In genomic region chr1:132540701-132541100, GRCm38 (mm10) we compare ENCODE assay signal across 10 mouse cellular contexts. TPM values are rescaled to one million over a fixed set of nuclear protein-coding genes. Genes with fewer than 3 reads are reported as not detected.
A peak's percentile ranks its signal among the peaks of the same experiment; 100 is the strongest.
DNase-seq lines count a peak whose midpoint lies in the region; ATAC-seq lines count a peak whose summit lies in the region.
"Had no signal": no experiment of that assay in that cellular context is flagged by ENCODE, and none has a peak within 500 bp of the region (broad histone marks: within the 10 kb centered on the region; RNA-seq: fewer than 3 reads in every experiment).

No protein-coding gene starts in this region.

- no peak overlapping the region for H3K27ac ChIP-seq in kidney, embryonic 15.5 days
- no peak overlapping the region for H3K27ac ChIP-seq in forebrain, embryonic 11.5 days (ENCODE audit: low read depth, low read length)
- peak overlapping the region; percentile 45 for H3K27ac ChIP-seq in hindbrain, embryonic 14.5 days
- H3K27ac ChIP-seq in midbrain, embryonic 16.5 days (ENCODE audit: low read length) = no peak overlapping the region

- 57% methylated on average over 7 of the region's 7 CpGs for WGBS in kidney, embryonic 15.5 days
- 61% methylated on average over 7 of the region's 7 CpGs for WGBS in forebrain, embryonic 11.5 days
- 56% methylated on average over 7 of the region's 7 CpGs for WGBS in hindbrain, embryonic 14.5 days
- WGBS in midbrain, embryonic 16.5 days = 54% methylated on average over 7 of the region's 7 CpGs

- peak overlapping the region; percentile 37; the same call in 1 of the 2 replicates for H3K4me2 ChIP-seq in kidney, embryonic 15.5 days
- H3K4me2 ChIP-seq in forebrain, embryonic 11.5 days (ENCODE audit: low read depth, low read length, severe bottlenecking) = peak overlapping the region; percentile 66; the same call in 1 of the 2 replicates
- peak overlapping the region; percentile 52 for H3K4me2 ChIP-seq in hindbrain, embryonic 14.5 days (replicated peaks)
- H3K4me2 ChIP-seq in midbrain, embryonic 16.5 days (ENCODE audit: low read length) = peak overlapping the region; percentile 91

- H3K9me3 ChIP-seq in kidney, embryonic 15.5 days (replicated peaks) = no peaks in the 10 kb centered on the region
- H3K9me3 ChIP-seq in forebrain, embryonic 11.5 days (ENCODE audit: control insufficient read depth, low read length) = no peaks in the 10 kb centered on the region
- no peaks in the 10 kb centered on the region for H3K9me3 ChIP-seq in hindbrain, embryonic 14.5 days (ENCODE audit: control insufficient read depth, low read length)
- H3K9me3 ChIP-seq in midbrain, embryonic 16.5 days (replicated peaks; ENCODE audit: control insufficient read depth, low read length, poor library complexity, severe bottlenecking) = no peaks in the 10 kb centered on the region

- H3K4me1 ChIP-seq in kidney, embryonic 15.5 days = peaks cover 27% of the 10 kb centered on the region
- peaks cover 14% of the 10 kb centered on the region; the same call in 1 of the 2 replicates for H3K4me1 ChIP-seq in forebrain, embryonic 11.5 days (replicated peaks; ENCODE audit: control insufficient read depth, insufficient read depth, low read length)
- peaks cover 40% of the 10 kb centered on the region for H3K4me1 ChIP-seq in hindbrain, embryonic 14.5 days (replicated peaks; ENCODE audit: control insufficient read depth, insufficient read depth, low read length)
- peaks cover 24% of the 10 kb centered on the region for H3K4me1 ChIP-seq in midbrain, embryonic 16.5 days (ENCODE audit: control insufficient read depth, insufficient read depth, low read length)

- H3K4me3 ChIP-seq in kidney, embryonic 15.5 days (replicated peaks) = no peak overlapping the region
- no peak overlapping the region for H3K4me3 ChIP-seq in forebrain, embryonic 11.5 days (ENCODE audit: low read depth, low read length)
- H3K4me3 ChIP-seq in hindbrain, embryonic 14.5 days (replicated peaks; ENCODE audit: low read length) = peak overlapping the region; percentile 37
- H3K4me3 ChIP-seq in midbrain, embryonic 16.5 days (ENCODE audit: low read depth, low read length) = peak overlapping the region; percentile 54

- no peak overlapping the region for H3K9ac ChIP-seq in kidney, embryonic 15.5 days
- H3K9ac ChIP-seq in forebrain, embryonic 11.5 days (ENCODE audit: low read length) = no peak overlapping the region
- peak overlapping the region; percentile 61 for H3K9ac ChIP-seq in hindbrain, embryonic 14.5 days
- H3K9ac ChIP-seq in midbrain, embryonic 16.5 days (ENCODE audit: low read depth, low read length) = no peak overlapping the region

- ATAC-seq in kidney, embryonic 15.5 days (replicated peaks; ENCODE audit: low FRiP score) = peak; percentile 17
- no peak for ATAC-seq in forebrain, embryonic 11.5 days (replicated peaks; ENCODE audit: low FRiP score)
- ATAC-seq in hindbrain, embryonic 14.5 days (ENCODE audit: low FRiP score) = no peak
- ATAC-seq in midbrain, embryonic 16.5 days = no peak

- DNase-seq in kidney, postnatal 4 days = no peak
- DNase-seq in forebrain, embryonic 11.5 days (ENCODE audit: low spot score) = peak; percentile 46
- DNase-seq in hindbrain, embryonic 14.5 days (ENCODE audit: low spot score) = no peak
- no peak for DNase-seq in T-cell, adult 2 months (ENCODE audit: low spot score)
- DNase-seq in embryo, embryonic 10.5 days (ENCODE audit: low spot score) = no peak
- no peak for DNase-seq in kidney, adult 18-20 months
- DNase-seq: heart, adult 11 months; right cerebral cortex, postnatal 25 days had no signal

- peaks cover 67% of the 10 kb centered on the region for H3K27me3 ChIP-seq in kidney, embryonic 15.5 days
- peaks cover 28% of the 10 kb centered on the region for H3K27me3 ChIP-seq in forebrain, embryonic 11.5 days (ENCODE audit: control insufficient read depth, insufficient read depth, low read length)
- H3K27me3 ChIP-seq in hindbrain, embryonic 14.5 days (ENCODE audit: control insufficient read depth, insufficient read depth, low read length) = peaks cover 9% of the 10 kb centered on the region
- H3K27me3 ChIP-seq in midbrain, embryonic 16.5 days (ENCODE audit: control insufficient read depth, insufficient read depth, low read depth, low read length) = no peaks in the 10 kb centered on the region

- H3K36me3 ChIP-seq in kidney, embryonic 15.5 days = no peaks in the 10 kb centered on the region
- no peaks in the 10 kb centered on the region for H3K36me3 ChIP-seq in forebrain, embryonic 11.5 days (ENCODE audit: control insufficient read depth, insufficient read depth, low read length)
- H3K36me3 ChIP-seq in hindbrain, embryonic 14.5 days (replicated peaks; ENCODE audit: control insufficient read depth, insufficient read depth) = no peaks in the 10 kb centered on the region
- H3K36me3 ChIP-seq in midbrain, embryonic 16.5 days (ENCODE audit: control insufficient read depth, insufficient read depth, low read length) = no peaks in the 10 kb centered on the region

RNA-seq across cellular contexts. Expression of gene Cntn2, which starts 2.4 kb away (rescaled TPM):
- polyA plus RNA-seq in kidney, embryonic 15.5 days (2015; fragmentation: Nextera tagmentation; extraction: Ambion mirVana) = 0.30 and 0.82 TPM in 2 replicates
- polyA plus RNA-seq in forebrain, embryonic 11.5 days (2014; fragmentation: Nextera tagmentation; extraction: Ambion mirVana) = 15.3 and 16.9 TPM in 2 replicates
- polyA plus RNA-seq in hindbrain, embryonic 14.5 days (2014; fragmentation: Nextera tagmentation; extraction: Ambion mirVana) = 26.1 and 28.1 TPM in 2 replicates
- 28.2 and 34.6 TPM in 2 replicates for polyA plus RNA-seq in midbrain, embryonic 16.5 days (2015; fragmentation: Nextera tagmentation; extraction: Ambion mirVana)

RNA-seq across cellular contexts. Expression of gene Tmem81, which starts 34.7 kb away (rescaled TPM):
- 1.5 and 1.6 TPM in 2 replicates for polyA plus RNA-seq in kidney, embryonic 15.5 days (2015; fragmentation: Nextera tagmentation; extraction: Ambion mirVana)
- 1.1 and 1.3 TPM in 2 replicates for polyA plus RNA-seq in forebrain, embryonic 11.5 days (2014; fragmentation: Nextera tagmentation; extraction: Ambion mirVana)
- polyA plus RNA-seq in hindbrain, embryonic 14.5 days (2014; fragmentation: Nextera tagmentation; extraction: Ambion mirVana) = 0.57 and 1.3 TPM in 2 replicates
- 0.81 and 1.3 TPM in 2 replicates for polyA plus RNA-seq in midbrain, embryonic 16.5 days (2015; fragmentation: Nextera tagmentation; extraction: Ambion mirVana)

Comparison
In these comparisons a context has a peak if more than half of its experiments do, and no peak if none do; other contexts are left out.
1. H3K4me2 ChIP-seq: peak in every context shown above with its lines; median percentile 91 in midbrain, embryonic 16.5 days; 66 in forebrain, embryonic 11.5 days; 52 in hindbrain, embryonic 14.5 days; 37 in kidney, embryonic 15.5 days.
2. H3K4me3 ChIP-seq: peak in hindbrain, embryonic 14.5 days (single experiment) and midbrain, embryonic 16.5 days (single experiment); none in kidney, embryonic 15.5 days (single experiment) and forebrain, embryonic 11.5 days (single experiment).